Mouse (Mus musculus) lung, postnatal 0 days (tissue): ENCODE results near the gene Nme9. TPM values are rescaled to one million over a fixed set of nuclear protein-coding genes. Genes with fewer than 3 reads are reported as not detected.
A peak's percentile ranks its signal among the peaks of the same experiment; 100 is the strongest.

ENCODE experiments used
- ATAC-seq: fragments of 200-750 bp; cut with Nextera tagmentation; 2 replicates; pipeline ENCODE4 v1.8.0; 2017; ENCODE audit warnings: moderate library complexity
- DNase-seq: peaks from one replicate; pipeline ENCODE4 v3.0.0-alpha.2; 2016; ENCODE audit warnings: low spot score
- H3K27ac ChIP-seq: fragments of 300-500 bp; sonication (generic); 2 replicates; pipeline ENCODE4 v1.5.1; 2014; ENCODE audit warnings: antibody characterized with exemption, mild to moderate bottlenecking, low read length, mixed read lengths
- H3K27me3 ChIP-seq: fragments of 300-500 bp; sonication (generic); replicated peaks from 2 replicates; pipeline ENCODE4 v1.6.1; 2014; ENCODE audit warnings: low read length, mixed read lengths; ENCODE audit not compliant: insufficient read depth
- H3K36me3 ChIP-seq: fragments of 300-500 bp; sonication (generic); 2 replicates; pipeline ENCODE4 v1.6.1; 2014; ENCODE audit warnings: low read length, mixed read lengths; ENCODE audit not compliant: insufficient read depth
- H3K4me1 ChIP-seq: fragments of 300-500 bp; sonication (generic); 2 replicates; pipeline ENCODE4 v1.6.1; 2014; ENCODE audit warnings: antibody characterized with exemption, low read depth, low read length, mixed read lengths; ENCODE audit not compliant: insufficient read depth
- H3K4me2 ChIP-seq: fragments of 300-500 bp; sonication (generic); replicated peaks from 2 replicates; pipeline ENCODE4 v1.6.1; 2014; ENCODE audit warnings: low read depth, mild to moderate bottlenecking, low read length, moderate library complexity, mixed read lengths
- H3K4me3 ChIP-seq: fragments of 300-500 bp; sonication (generic); 2 replicates; pipeline ENCODE4 v1.5.1; 2014; ENCODE audit warnings: low read depth, low read length
- H3K9ac ChIP-seq: fragments of 300-500 bp; sonication (generic); replicated peaks from 2 replicates; pipeline ENCODE4 v1.6.1; 2014; ENCODE audit warnings: low read depth, mild to moderate bottlenecking
- H3K9me3 ChIP-seq: fragments of 300-500 bp; sonication (generic); 2 replicates; pipeline ENCODE4 v1.6.1; 2016; ENCODE audit warnings: low read length, mixed read lengths
- CTCF ChIP-seq: IDR thresholded peaks from 2 replicates; pipeline ENCODE4 v1.5.1; 2016; ENCODE audit warnings: antibody characterized with exemption, mild to moderate bottlenecking
- EP300 ChIP-seq: IDR thresholded peaks from 2 replicates; pipeline ENCODE4 v1.6.1; 2016; ENCODE audit warnings: antibody characterized with exemption, mild to moderate bottlenecking, control low read depth
- WGBS: fragments of 180-500 bp; shearing (Covaris S2); extraction: QIAGEN DNeasy Blood & Tissue Kit; methylation state at CpG from one replicate; pipeline ENCODE4 v1.1.7; 2014; 5-methylcytosine and 5-hydroxymethylcytosine counted together
- polyA plus RNA-seq: library from polyadenylated mRNA; unstranded; fragments of >200 nt; fragmentation: Nextera tagmentation; extraction: Ambion mirVana; gene quantifications from 2 replicates; pipeline ENCODE4 v1.2.1, GENCODE M21; 2015

The Nme9 gene
- polyA plus RNA-seq, 1 experiment from 2014 or later = 17.1 TPM

DNA sequence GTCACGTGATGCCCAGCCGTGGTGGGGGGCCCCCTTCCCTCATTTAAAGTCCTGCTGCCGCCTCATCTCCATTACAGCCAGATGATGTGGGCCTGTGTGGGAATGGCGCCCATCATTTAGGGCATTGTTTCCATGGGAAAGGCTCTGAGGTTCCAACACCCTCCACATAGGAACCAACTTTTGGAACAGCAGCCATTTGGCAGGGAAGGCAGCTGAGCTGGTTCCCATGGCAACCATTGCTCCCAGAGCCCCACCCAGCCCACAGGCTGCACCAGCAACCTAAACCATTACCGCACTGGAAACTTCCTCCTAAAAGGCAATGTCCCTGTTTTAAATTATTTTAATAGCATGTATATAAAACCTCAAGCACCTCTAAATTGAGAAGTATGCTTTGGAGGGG lies 32.9 kb upstream of the Nme9 start:
- no peaks in the 10 kb centered on the region for H3K27me3 ChIP-seq
- H3K36me3 ChIP-seq = no peaks in the 10 kb centered on the region
- WGBS = 71% methylated on average over 5 of the region's 5 CpGs
- H3K27ac ChIP-seq = no peak overlapping the region
- no peak overlapping the region for H3K4me2 ChIP-seq
- H3K9ac ChIP-seq = no peak overlapping the region
- no peak overlapping the region for H3K4me3 ChIP-seq
- ATAC-seq (no peak), DNase-seq (no peak)
- peaks cover 3% of the 10 kb centered on the region; the same call in 1 of the 2 replicates for H3K4me1 ChIP-seq
- no peaks in the 10 kb centered on the region for H3K9me3 ChIP-seq
- TF ChIP-seq EP300 = no peak
- TF ChIP-seq CTCF = no peak

DNA sequence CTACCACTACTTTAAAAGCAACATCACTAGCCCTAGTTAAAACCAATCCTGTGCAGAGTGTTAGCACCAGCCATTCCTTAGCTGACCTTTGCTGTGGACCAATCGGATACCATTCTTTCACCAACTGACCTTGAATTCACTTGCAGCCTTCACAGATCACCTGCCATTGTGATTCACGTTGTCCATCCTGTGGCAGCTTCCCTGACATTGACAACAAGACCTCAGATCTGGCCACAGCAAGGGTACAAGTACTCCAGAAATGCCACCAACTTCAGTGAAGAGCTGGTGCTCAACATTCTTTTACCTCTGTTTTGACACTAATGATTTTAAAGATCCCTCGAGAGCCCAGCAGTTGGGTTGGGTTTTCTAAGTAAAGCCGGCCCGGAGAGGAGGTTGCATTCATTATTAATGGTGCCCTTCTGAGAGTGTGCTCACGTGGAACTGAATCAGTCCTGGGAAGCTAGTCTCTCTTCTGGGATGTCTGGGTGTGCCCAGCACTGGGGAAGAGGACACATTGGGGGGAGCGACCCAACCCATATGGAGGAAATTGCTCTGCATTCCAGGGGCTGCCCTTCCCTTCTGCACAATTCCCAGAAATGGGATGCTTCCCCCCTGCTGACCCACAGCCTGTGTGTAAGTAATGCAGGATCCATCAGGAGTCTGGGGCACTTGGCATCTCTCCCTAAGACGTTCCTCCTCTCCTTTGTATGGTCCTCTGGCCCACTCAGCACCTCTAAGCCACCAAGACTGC lies 31.1 kb upstream of the Nme9 start:
- H3K9ac ChIP-seq = no peak overlapping the region
- DNase-seq = peak; percentile 21
- H3K4me3 ChIP-seq = no peak overlapping the region
- H3K27me3 ChIP-seq = no peaks in the 10 kb centered on the region
- H3K36me3 ChIP-seq = no peaks in the 10 kb centered on the region
- TF ChIP-seq CTCF (no peak), EP300 (peak; percentile 68)
- no peak overlapping the region for H3K27ac ChIP-seq
- peak; percentile 70 for ATAC-seq
- peaks cover 7% of the 10 kb centered on the region; the same call in 1 of the 2 replicates for H3K4me1 ChIP-seq
- WGBS = 57% methylated on average over 8 of the region's 8 CpGs
- H3K9me3 ChIP-seq = no peaks in the 10 kb centered on the region
- no peak overlapping the region for H3K4me2 ChIP-seq

DNA sequence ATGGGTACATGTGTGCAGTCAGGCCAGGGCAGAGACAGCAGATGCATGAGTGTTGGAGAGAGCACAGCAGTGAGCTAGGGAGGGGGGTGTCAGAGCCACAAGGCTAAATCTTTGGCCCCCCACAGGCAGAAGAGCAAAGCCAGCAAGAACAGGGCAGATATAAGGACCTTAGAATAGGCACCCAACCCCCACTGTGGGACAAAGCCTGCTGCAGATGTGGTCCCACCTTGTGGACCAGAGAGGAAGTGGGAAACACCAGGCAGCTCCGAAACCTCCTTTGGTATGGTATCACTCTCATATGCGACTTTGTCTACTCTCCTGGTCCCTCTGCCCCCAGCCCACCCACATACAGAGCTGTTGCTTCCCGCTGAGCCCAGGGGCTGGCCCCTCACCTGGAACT lies 29.4 kb upstream of the Nme9 start:
- Histone ChIP-seq H3K27ac (no peak overlapping the region), H3K9me3 (no peaks in the 10 kb centered on the region), H3K36me3 (no peaks in the 10 kb centered on the region), H3K4me3 (no peak overlapping the region), H3K4me2 (no peak overlapping the region), H3K27me3 (no peaks in the 10 kb centered on the region), H3K4me1 (peaks cover 7% of the 10 kb centered on the region; the same call in 1 of the 2 replicates), H3K9ac (no peak overlapping the region)
- DNase-seq (no peak), ATAC-seq (no peak)
- no peak for TF ChIP-seq EP300
- 67% methylated on average over 3 of the region's 3 CpGs for WGBS

DNA sequence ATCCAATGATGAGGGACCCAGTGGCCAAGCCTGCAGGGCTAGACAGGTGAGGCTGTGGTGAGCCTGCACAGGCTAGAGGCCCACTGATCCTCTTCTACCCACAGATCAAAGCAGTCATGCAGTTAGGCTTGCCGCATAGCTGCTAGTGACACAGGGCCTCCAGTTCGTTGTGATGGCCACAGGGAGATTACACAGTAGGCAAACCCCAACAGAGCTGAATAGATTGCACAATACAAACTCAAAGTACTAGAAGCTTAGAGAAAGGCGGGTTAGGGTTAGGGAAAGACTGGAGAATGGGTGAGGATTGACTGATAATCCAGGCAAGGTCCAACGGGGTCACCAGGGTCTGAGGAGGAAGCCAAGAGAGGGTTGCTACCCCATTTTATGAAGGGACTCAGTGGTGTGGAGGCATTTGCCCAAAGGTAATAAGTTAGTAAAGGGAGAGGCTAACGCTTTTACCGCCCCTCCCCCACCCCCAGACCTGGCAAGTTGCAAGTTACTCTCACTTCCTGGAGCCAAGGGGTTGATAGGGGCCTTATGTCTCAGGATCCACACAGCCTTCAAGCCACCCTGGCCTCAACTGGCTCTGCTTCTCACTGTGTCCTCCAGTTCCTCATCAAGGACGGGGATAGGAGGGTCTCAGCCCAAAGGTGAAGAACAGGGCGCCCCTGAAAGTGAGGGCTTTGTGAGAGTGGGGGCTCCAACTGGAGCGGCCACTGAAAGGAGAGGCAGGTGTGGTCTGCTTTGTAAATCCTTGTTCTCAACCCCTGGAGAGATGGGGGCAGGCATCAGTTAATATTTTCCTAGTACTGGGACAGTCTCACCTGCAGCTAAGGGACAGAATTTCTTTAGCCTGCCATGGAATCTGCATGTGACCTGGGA lies 27.3 kb upstream of the Nme9 start:
- Histone ChIP-seq H3K9me3 (no peaks in the 10 kb centered on the region), H3K4me2 (no peak overlapping the region), H3K27me3 (no peaks in the 10 kb centered on the region), H3K9ac (no peak overlapping the region), H3K4me3 (no peak overlapping the region), H3K4me1 (0 out of 2 replicates have a peak, but pooled peaks cover 4% of the 10 kb centered on the region), H3K27ac (no peak overlapping the region), H3K36me3 (no peaks in the 10 kb centered on the region)
- ATAC-seq (no peak; the same call in 1 of the 2 replicates), DNase-seq (no peak)
- TF ChIP-seq EP300 (no peak), CTCF (no peak)
- 57% methylated on average over 9 of the region's 9 CpGs for WGBS

DNA sequence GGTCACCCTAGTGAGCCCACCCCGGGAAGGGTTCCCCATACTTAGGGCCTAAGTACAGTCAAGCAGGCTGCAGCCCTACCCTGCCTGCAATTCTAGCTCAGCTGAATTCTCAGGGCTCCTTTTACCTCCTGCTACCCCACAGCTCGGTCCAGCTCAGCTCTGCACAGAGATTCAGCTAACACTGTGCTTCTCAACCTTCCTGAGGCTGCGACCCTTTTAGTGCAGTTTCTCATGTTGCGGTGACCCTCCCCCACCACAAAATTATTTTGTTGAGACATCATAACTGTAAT lies 26.8 kb upstream of the Nme9 start:
- TF ChIP-seq CTCF (no peak), EP300 (no peak)
- H3K4me2 ChIP-seq = no peak overlapping the region
- WGBS = 53% methylated on average over 4 of the region's 4 CpGs
- H3K27me3 ChIP-seq = no peaks in the 10 kb centered on the region
- ATAC-seq = no peak
- no peak overlapping the region for H3K27ac ChIP-seq
- DNase-seq = no peak
- no peak overlapping the region for H3K4me3 ChIP-seq
- no peaks in the 10 kb centered on the region for H3K9me3 ChIP-seq
- 0 out of 2 replicates have a peak, but pooled peaks cover 4% of the 10 kb centered on the region for H3K4me1 ChIP-seq
- no peak overlapping the region for H3K9ac ChIP-seq
- H3K36me3 ChIP-seq = no peaks in the 10 kb centered on the region

DNA sequence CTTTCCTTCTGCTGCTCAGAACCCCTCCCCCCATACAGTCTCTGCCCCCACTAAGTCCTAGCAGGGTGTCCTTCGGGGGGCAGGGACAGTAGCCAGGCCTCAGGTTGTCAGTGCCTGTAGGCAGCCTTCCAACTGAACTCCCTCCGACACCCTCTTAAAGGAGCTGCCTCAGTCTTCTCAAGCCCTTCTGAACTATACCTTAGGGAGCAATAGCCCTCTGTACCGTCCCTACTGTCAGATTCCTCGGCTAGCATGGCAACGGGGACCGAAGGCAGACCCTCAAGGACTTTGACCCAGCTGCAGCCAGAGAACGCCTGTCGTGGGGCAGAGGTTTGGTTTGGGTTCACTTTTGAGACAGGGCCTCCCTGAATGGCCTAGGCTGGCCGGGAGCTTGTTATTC lies 26.0 kb upstream of the Nme9 start:
- H3K36me3 ChIP-seq = no peaks in the 10 kb centered on the region
- DNase-seq (no peak), ATAC-seq (no peak)
- H3K27ac ChIP-seq = no peak overlapping the region
- H3K27me3 ChIP-seq = no peaks in the 10 kb centered on the region
- no peak overlapping the region for H3K4me3 ChIP-seq
- H3K4me2 ChIP-seq = no peak overlapping the region
- 64% methylated on average over 9 of the region's 9 CpGs for WGBS
- no peak overlapping the region for H3K9ac ChIP-seq
- no peaks in the 10 kb centered on the region for H3K9me3 ChIP-seq
- H3K4me1 ChIP-seq = 0 out of 2 replicates have a peak, but pooled peaks cover 4% of the 10 kb centered on the region
- TF ChIP-seq EP300 (no peak), CTCF (no peak)
